Mouse (Mus musculus): ENCODE data around the gene Pde1c.

DNA sequence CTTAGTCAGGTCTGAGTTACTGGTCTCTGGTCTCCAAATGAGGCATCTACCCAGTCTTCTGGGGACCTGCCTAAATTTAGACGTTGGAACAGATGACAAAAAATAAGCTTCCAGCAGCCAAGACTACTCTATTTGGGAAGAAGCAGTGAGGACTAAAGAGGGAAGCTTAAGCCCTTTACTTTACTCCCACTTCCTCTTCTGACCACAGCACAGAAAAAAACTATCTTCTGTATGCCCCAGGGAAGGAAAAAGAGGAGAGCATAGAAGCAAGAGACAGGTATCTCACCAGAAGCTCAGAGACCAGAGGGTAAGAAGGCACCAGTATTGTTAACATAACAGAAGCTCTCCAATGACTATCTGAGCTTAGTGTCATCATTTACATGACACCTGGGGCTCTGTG lies 410.7 kb downstream of the Pde1c start:
- no peak for TF ChIP-seq CTCF (IDR thresholded peaks at IDR 0.05; ENCODE audit: insufficient read depth, low read depth, low read length)
- TF ChIP-seq POLR2A (IDR thresholded peaks at IDR 0.05; ENCODE audit: insufficient read depth, low read depth, low read length) = no peak
